21 mouse cellular contexts compared by ENCODE assay signal in the genomic region with DNA sequence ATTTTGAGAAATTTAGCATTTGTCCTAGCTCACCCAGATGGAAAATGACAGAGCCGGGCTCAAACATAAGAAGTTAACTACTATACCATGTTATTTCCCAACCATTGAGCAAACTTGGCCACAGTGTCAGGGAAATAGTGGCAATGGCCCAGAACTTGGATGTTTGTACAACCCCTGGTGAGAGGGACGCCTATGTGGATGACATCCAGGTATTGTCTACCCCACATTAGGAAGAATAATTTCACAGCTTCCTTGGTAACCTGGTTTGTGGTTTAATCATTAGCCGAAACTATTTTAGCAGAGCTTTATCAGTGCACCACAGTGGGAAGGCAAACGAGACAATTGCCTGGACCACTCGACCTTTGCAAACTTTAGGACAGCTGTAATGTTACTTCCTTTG.
DNase-seq lines count a peak whose midpoint lies in the region; ATAC-seq and TF ChIP-seq lines count a peak whose summit lies in the region.
"Had no signal": no experiment of that assay in that cellular context is flagged by ENCODE, and none has a peak within 500 bp of the region (broad histone marks: within the 10 kb centered on the region; RNA-seq: fewer than 3 reads in every experiment).

No protein-coding gene starts in this region.

- no peak overlapping the region for H3K9ac ChIP-seq in heart, embryonic 12.5 days
- H3K9ac ChIP-seq in lung, embryonic 16.5 days (ENCODE audit: low read length), result no peak overlapping the region
- H3K9ac ChIP-seq in heart, postnatal 0 days (replicated peaks; ENCODE audit: low read depth, low read length), result no peak overlapping the region
- H3K9ac ChIP-seq: forebrain, embryonic 13.5 days; heart, embryonic 15.5 days; hindbrain, embryonic 14.5 days; intestine, embryonic 15.5 days; kidney, embryonic 15.5 days had no signal

- ATAC-seq in heart, embryonic 12.5 days (ENCODE audit: insufficient number of reproducible peaks, low FRiP score), result no peak
- ATAC-seq in lung, embryonic 16.5 days (ENCODE audit: low read depth), result peak; percentile 26; the same call in 1 of the 2 replicates
- peak; percentile 33; the same call in 1 of the 2 replicates for ATAC-seq in heart, postnatal 0 days (ENCODE audit: insufficient read depth, low read depth)
- ATAC-seq: forebrain, embryonic 13.5 days; intestine, embryonic 15.5 days had no signal

- 57% methylated on average over 5 of the region's 5 CpGs for WGBS in heart, embryonic 12.5 days
- WGBS in lung, embryonic 16.5 days, result 45% methylated on average over 5 of the region's 5 CpGs
- 54% methylated on average over 5 of the region's 5 CpGs for whole genome bisulfite sequencing in heart, postnatal 0 days

- H3K4me1 ChIP-seq in heart, embryonic 12.5 days (replicated peaks), result peaks cover 12% of the 10 kb centered on the region
- peaks cover 9% of the 10 kb centered on the region for H3K4me1 ChIP-seq in lung, embryonic 16.5 days (replicated peaks; ENCODE audit: control insufficient read depth, insufficient read depth, low read length)
- H3K4me1 ChIP-seq in heart, postnatal 0 days (ENCODE audit: control insufficient read depth, insufficient read depth), result peaks cover 12% of the 10 kb centered on the region; the same call in 1 of the 2 replicates
- H3K4me1 ChIP-seq: intestine, embryonic 15.5 days; midbrain, embryonic 10.5 days had no signal

- TF ChIP-seq EP300 in heart, postnatal 0 days (IDR thresholded peaks at IDR 0.05; ENCODE audit: low read depth), result no peak

- no peak overlapping the region for H3K27ac ChIP-seq in heart, embryonic 12.5 days (ENCODE audit: poor library complexity, severe bottlenecking)
- no peak overlapping the region for H3K27ac ChIP-seq in lung, embryonic 16.5 days (ENCODE audit: low read length)
- H3K27ac ChIP-seq in heart, postnatal 0 days (ENCODE audit: low read depth), result no peak overlapping the region; the same call in 1 of the 2 replicates
- H3K27ac ChIP-seq: forebrain, embryonic 13.5 days; heart, embryonic 15.5 days; hindbrain, embryonic 14.5 days; intestine, embryonic 15.5 days; kidney, embryonic 15.5 days; macrophage; midbrain, embryonic 10.5 days had no signal

- H3K4me3 ChIP-seq in heart, embryonic 12.5 days, result no peak overlapping the region
- H3K4me3 ChIP-seq in lung, embryonic 16.5 days (ENCODE audit: low read length), result no peak overlapping the region
- no peak overlapping the region for H3K4me3 ChIP-seq in heart, postnatal 0 days (ENCODE audit: low read depth, low read length)
- H3K4me3 ChIP-seq: erythroblast, embryonic 14.5 days; forebrain, embryonic 13.5 days; heart, embryonic 15.5 days; intestine, embryonic 15.5 days; kidney, embryonic 15.5 days; midbrain, embryonic 10.5 days had no signal

- H3K9me3 ChIP-seq in heart, embryonic 12.5 days (replicated peaks), result no peaks in the 10 kb centered on the region
- H3K9me3 ChIP-seq in lung, embryonic 16.5 days (ENCODE audit: control insufficient read depth, low read length), result no peaks in the 10 kb centered on the region
- H3K9me3 ChIP-seq in heart, postnatal 0 days (replicated peaks; ENCODE audit: control insufficient read depth, low read length), result no peaks in the 10 kb centered on the region
- H3K9me3 ChIP-seq: forebrain, embryonic 13.5 days; heart, embryonic 15.5 days; intestine, embryonic 15.5 days; kidney, embryonic 15.5 days; midbrain, embryonic 10.5 days had no signal

- no peaks in the 10 kb centered on the region for H3K27me3 ChIP-seq in heart, embryonic 12.5 days (replicated peaks)
- no peaks in the 10 kb centered on the region for H3K27me3 ChIP-seq in lung, embryonic 16.5 days (ENCODE audit: control insufficient read depth, insufficient read depth, low read depth, low read length)
- H3K27me3 ChIP-seq in heart, postnatal 0 days (ENCODE audit: control insufficient read depth, insufficient read depth, low read length), result no peaks in the 10 kb centered on the region
- H3K27me3 ChIP-seq: forebrain, embryonic 13.5 days; heart, embryonic 15.5 days; intestine, embryonic 15.5 days; kidney, embryonic 15.5 days had no signal

- H3K36me3 ChIP-seq in heart, embryonic 12.5 days, result no peaks in the 10 kb centered on the region
- no peaks in the 10 kb centered on the region for H3K36me3 ChIP-seq in lung, embryonic 16.5 days (ENCODE audit: control insufficient read depth, insufficient read depth, low read length)
- H3K36me3 ChIP-seq in heart, postnatal 0 days (replicated peaks; ENCODE audit: control insufficient read depth, insufficient read depth, low read length), result no peaks in the 10 kb centered on the region
- H3K36me3 ChIP-seq: heart, embryonic 15.5 days; intestine, embryonic 15.5 days; kidney, embryonic 15.5 days; midbrain, embryonic 10.5 days had no signal

- peak; percentile 98 for DNase-seq in heart, adult 11 months
- no peak for DNase-seq in lung, postnatal 10 days
- no peak for DNase-seq in heart, postnatal 0 days (ENCODE audit: low spot score)
- peak; percentile 41 for DNase-seq in skeletal muscle tissue, adult 2 months (ENCODE audit: low read depth, low spot score)
- no peak for DNase-seq in urinary bladder, postnatal 36 days (ENCODE audit: low spot score in 2 of 2)
- no peak for DNase-seq in right cerebral cortex, adult 18-20 months
- DNase-seq: B cell, adult 2 months; cerebellum, adult 8-10 months; kidney, postnatal 4 days; right cerebral cortex, postnatal 4 days; thymus, postnatal 14 days had no signal

- no peak for TF ChIP-seq CTCF in heart, postnatal 0 days (IDR thresholded peaks at IDR 0.05; ENCODE audit: low read depth)

- H3K4me2 ChIP-seq in heart, embryonic 12.5 days, result no peak overlapping the region
- H3K4me2 ChIP-seq in lung, embryonic 16.5 days (ENCODE audit: low read depth, low read length), result no peak overlapping the region
- no peak overlapping the region for H3K4me2 ChIP-seq in heart, postnatal 0 days (ENCODE audit: low read depth, low read length)
- H3K4me2 ChIP-seq: forebrain, embryonic 13.5 days; heart, embryonic 15.5 days; hindbrain, embryonic 14.5 days; intestine, embryonic 15.5 days; kidney, embryonic 15.5 days had no signal

Comparison
In these comparisons a context has a peak if more than half of its experiments do, and no peak if none do; other contexts are left out.
1. DNase-seq: peak in heart, adult 11 months (single experiment) and skeletal muscle tissue, adult 2 months (single experiment); none in lung, postnatal 10 days (single experiment), heart, postnatal 0 days (single experiment), urinary bladder, postnatal 36 days (0 of 2) and right cerebral cortex, adult 18-20 months (single experiment).